Mouse (Mus musculus) hindbrain, embryonic 12.5 days (tissue): ENCODE measurements around the gene Nck2. TPM values are rescaled to one million over a fixed set of nuclear protein-coding genes. Genes with fewer than 3 reads are reported as not detected.
"Not testable (repeated sequence)": the region's sequence is repeated elsewhere in the genome, so short reads cannot be mapped to it uniquely, and the experiment has no call there.

Experiments
- ATAC-seq: fragments of 200-750 bp; cut with Nextera tagmentation; 2 replicates; pipeline ENCODE4 v1.8.0; 2017; ENCODE audit warnings: moderate TSS enrichment; ENCODE audit not compliant: low FRiP score
- H3K27ac ChIP-seq: fragments of 300-500 bp; sonication (generic); 2 replicates; pipeline ENCODE4 v1.5.1; 2016; ENCODE audit warnings: mild to moderate bottlenecking
- H3K27me3 ChIP-seq: fragments of 300-500 bp; sonication (generic); 2 replicates; pipeline ENCODE4 v1.6.1; 2016; ENCODE audit warnings: mild to moderate bottlenecking
- H3K36me3 ChIP-seq: fragments of 300-500 bp; sonication (generic); 2 replicates; pipeline ENCODE4 v1.6.1; 2016; ENCODE audit warnings: mild to moderate bottlenecking
- H3K4me1 ChIP-seq: fragments of 300-500 bp; sonication (generic); 2 replicates; pipeline ENCODE4 v1.6.1; 2016
- H3K4me2 ChIP-seq: fragments of 300-500 bp; sonication (generic); replicated peaks from 2 replicates; pipeline ENCODE4 v1.6.1; 2016; ENCODE audit warnings: mild to moderate bottlenecking
- H3K4me3 ChIP-seq: fragments of 300-500 bp; sonication (generic); 2 replicates; pipeline ENCODE4 v1.5.1; 2016; ENCODE audit warnings: mild to moderate bottlenecking
- H3K9ac ChIP-seq: fragments of 300-500 bp; sonication (generic); 2 replicates; pipeline ENCODE4 v1.6.1; 2016; ENCODE audit warnings: mild to moderate bottlenecking, moderate library complexity
- H3K9me3 ChIP-seq: fragments of 300-500 bp; sonication (generic); replicated peaks from 2 replicates; pipeline ENCODE4 v1.6.1; 2016; ENCODE audit warnings: mild to moderate bottlenecking
- WGBS: fragments of 180-500 bp; shearing (Covaris S2); methylation state at CpG from one replicate; pipeline ENCODE4 v1.1.7; 2016; 5-methylcytosine and 5-hydroxymethylcytosine counted together
- polyA plus RNA-seq: library from polyadenylated mRNA; unstranded; fragments of >200 nt; fragmentation: Nextera tagmentation; extraction: Ambion mirVana; gene quantifications from 2 replicates; pipeline ENCODE4 v1.2.1, GENCODE M21; 2016

The Nck2 gene
- polyA plus RNA-seq, 1 experiment from 2014 or later, result 54.4 TPM

DNA sequence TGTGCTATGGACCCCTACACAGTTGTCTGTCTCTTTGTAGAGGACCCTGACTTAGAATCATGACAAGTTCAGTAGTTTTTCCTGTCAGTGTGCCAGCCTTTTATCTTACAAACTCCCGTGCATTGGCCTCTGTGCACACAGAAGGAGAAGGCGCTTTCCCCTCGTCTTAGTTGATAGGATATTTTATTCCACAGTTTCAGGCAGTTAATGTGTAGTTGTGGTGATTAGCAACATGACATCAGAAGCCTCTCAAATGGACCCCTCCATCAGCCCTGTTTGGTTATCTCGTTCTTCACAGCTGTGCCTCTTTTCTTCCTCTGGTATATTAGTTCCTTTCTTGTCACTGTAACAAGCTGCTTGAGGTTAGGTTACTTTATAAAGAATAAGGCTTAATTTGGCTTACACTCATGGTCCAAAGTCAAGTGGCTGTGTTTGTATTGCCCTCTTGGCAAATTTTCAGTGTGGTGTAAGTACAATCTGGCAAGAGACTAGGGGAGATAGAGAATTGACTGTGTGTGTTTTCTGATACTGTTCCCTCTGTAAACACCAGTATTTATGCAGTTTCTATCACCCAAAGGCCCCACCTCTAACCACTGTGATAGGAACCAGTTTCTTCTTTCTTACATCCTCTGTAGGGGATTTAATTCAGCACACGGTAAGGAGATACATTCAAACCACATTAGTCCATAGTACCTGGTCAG, 89.8 kb downstream of the Nck2 start:
- WGBS, result 92% methylated on average over 5 of the region's 5 CpGs
- Histone ChIP-seq H3K9ac (no peak overlapping the region), H3K4me1 (peaks cover 6% of the 10 kb centered on the region; the same call in 1 of the 2 replicates), H3K27me3 (no peaks in the 10 kb centered on the region), H3K4me3 (no peak overlapping the region), H3K4me2 (no peak overlapping the region), H3K27ac (no peak overlapping the region), H3K36me3 (peaks cover 9% of the 10 kb centered on the region), H3K9me3 (no peaks in the 10 kb centered on the region)
- ATAC-seq, result no peak

DNA sequence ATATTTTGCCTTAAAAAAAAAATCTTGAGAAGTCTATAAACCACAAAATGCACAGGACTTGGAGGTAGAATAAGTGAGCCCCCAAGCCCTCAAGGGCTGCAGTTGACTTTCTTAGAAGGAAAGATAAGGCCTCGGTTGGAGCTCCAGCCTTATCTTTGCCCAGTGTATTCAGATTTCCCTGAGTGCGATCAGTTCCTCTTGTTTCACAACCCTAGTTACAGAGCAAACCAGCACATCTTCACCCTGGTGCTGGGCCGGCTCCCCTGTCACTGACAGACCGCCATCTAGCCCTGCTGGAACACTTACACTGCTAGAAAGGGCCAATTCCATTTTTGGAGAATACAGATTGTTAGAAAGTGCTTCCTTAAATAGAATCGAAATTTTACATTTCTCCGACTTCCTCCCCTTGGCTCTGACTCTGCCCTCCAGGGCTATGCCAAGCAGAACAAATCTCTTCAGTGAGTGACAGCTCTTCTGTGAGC, 91.2 kb downstream of the Nck2 start:
- H3K36me3 ChIP-seq, result peaks cover 9% of the 10 kb centered on the region
- no peak overlapping the region for H3K27ac ChIP-seq
- H3K4me2 ChIP-seq, result no peak overlapping the region
- H3K27me3 ChIP-seq, result no peaks in the 10 kb centered on the region
- no peak overlapping the region for H3K9ac ChIP-seq
- no peak for ATAC-seq
- H3K4me1 ChIP-seq, result peaks cover 2% of the 10 kb centered on the region; the same call in 1 of the 2 replicates
- WGBS, result 91% methylated on average over 6 of the region's 6 CpGs
- no peaks in the 10 kb centered on the region for H3K9me3 ChIP-seq
- H3K4me3 ChIP-seq, result no peak overlapping the region

- Histone ChIP-seq H3K27ac (no peak overlapping the region), H3K9me3 (no peaks in the 10 kb centered on the region), H3K4me1 (peaks cover 2% of the 10 kb centered on the region; the same call in 1 of the 2 replicates), H3K27me3 (no peaks in the 10 kb centered on the region), H3K9ac (no peak overlapping the region), H3K4me2 (no peak overlapping the region), H3K36me3 (peaks cover 9% of the 10 kb centered on the region), H3K4me3 (no peak overlapping the region)
- ATAC-seq, result no peak
- 97% methylated on average over 2 of the region's 2 CpGs for WGBS
These were observed 91.9 kb downstream of the Nck2 start for GRCm38 (mm10) chr1:43536266-43536665.

- no peak overlapping the region for H3K27ac ChIP-seq
- no peak for ATAC-seq
- no peak overlapping the region for H3K4me3 ChIP-seq
- no peak overlapping the region for H3K4me2 ChIP-seq
- H3K27me3 ChIP-seq, result no peaks in the 10 kb centered on the region
- peaks cover 9% of the 10 kb centered on the region for H3K36me3 ChIP-seq
- no peaks in the 10 kb centered on the region for H3K9me3 ChIP-seq
- WGBS, result 94% methylated on average over 3 of the region's 3 CpGs
- H3K9ac ChIP-seq, result no peak overlapping the region
- H3K4me1 ChIP-seq, result peaks cover 2% of the 10 kb centered on the region; the same call in 1 of the 2 replicates
These were observed 92.6 kb downstream of the Nck2 start for GRCm38 (mm10) chr1:43537021-43537420.

- Histone ChIP-seq H3K27ac (no peak overlapping the region), H3K4me3 (no peak overlapping the region), H3K4me2 (no peak overlapping the region), H3K9ac (no peak overlapping the region), H3K4me1 (peaks cover 7% of the 10 kb centered on the region), H3K27me3 (no peaks in the 10 kb centered on the region), H3K9me3 (no peaks in the 10 kb centered on the region), H3K36me3 (peaks cover 9% of the 10 kb centered on the region)
- ATAC-seq, result no peak
These were observed 93.1 kb downstream of the Nck2 start for GRCm38 (mm10) chr1:43537496-43537895.

DNA sequence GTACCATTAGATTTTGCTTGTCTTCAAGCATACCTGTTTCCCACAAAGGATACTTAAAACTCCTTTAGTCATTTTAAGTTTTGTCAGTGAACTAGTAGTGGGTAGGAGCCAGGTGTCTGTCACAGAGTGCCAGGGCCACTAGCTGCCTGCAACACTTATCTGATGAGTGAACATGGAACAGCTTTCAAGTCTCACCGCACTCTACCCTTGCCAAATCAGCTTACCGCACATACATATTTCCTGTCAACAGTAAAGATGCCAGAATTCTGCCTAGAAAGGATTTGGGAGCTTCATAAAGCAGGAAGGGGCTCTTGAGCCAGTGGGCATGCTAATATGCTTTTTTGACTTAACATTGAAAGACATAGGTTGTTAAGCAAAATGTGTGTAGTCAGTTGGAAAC, 94.3 kb downstream of the Nck2 start:
- H3K27me3 ChIP-seq, result no peaks in the 10 kb centered on the region
- H3K9ac ChIP-seq, result no peak overlapping the region
- no peak for ATAC-seq
- H3K4me1 ChIP-seq, result peaks cover 11% of the 10 kb centered on the region
- no peak overlapping the region for H3K27ac ChIP-seq
- no peak overlapping the region for H3K4me3 ChIP-seq
- no peak overlapping the region for H3K4me2 ChIP-seq
- H3K9me3 ChIP-seq, result no peaks in the 10 kb centered on the region
- WGBS, result 95% methylated on average over 2 of the region's 2 CpGs
- peaks cover 9% of the 10 kb centered on the region for H3K36me3 ChIP-seq

DNA sequence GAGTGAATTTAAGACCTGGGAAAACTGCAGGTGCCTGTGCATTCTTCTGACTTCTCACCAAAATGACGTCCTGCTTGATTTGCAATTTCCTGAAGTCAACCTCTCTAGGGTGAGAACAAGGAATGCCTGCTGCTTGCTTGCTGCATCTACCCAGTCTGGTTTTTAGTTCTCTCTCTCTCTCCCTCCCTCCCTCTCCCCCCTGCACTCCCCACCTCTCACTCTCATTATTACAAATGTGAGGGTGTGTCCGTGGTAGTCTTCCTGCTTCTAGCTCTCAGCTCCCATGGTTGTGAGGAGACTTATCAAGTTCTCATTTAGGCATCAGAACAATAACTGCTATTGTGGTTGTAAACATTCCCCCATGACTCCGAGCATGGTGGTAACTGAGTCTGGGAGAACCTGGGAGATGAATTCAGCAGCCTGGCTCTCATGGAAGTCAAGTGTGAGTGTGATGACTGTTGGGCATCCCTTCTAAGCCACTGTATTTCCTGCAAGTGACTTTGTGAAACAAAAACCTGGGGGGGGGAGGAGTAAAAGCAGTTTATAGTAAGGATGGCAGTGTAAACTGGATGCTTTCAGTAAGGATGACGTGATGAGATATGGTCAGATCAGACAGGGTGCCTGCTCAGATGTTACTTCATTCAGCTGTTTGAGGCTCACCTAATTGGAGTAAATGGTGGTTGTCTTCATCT, 95.5 kb downstream of the Nck2 start:
- no peak for ATAC-seq
- Histone ChIP-seq H3K36me3 (0 out of 2 replicates have a peak, but pooled peaks cover 3% of the 10 kb centered on the region), H3K4me2 (no peak overlapping the region), H3K27me3 (no peaks in the 10 kb centered on the region), H3K27ac (no peak overlapping the region), H3K9ac (no peak overlapping the region), H3K9me3 (no peaks in the 10 kb centered on the region), H3K4me1 (peaks cover 11% of the 10 kb centered on the region), H3K4me3 (no peak overlapping the region)
- 77% methylated on average over 4 of the region's 4 CpGs for WGBS

DNA sequence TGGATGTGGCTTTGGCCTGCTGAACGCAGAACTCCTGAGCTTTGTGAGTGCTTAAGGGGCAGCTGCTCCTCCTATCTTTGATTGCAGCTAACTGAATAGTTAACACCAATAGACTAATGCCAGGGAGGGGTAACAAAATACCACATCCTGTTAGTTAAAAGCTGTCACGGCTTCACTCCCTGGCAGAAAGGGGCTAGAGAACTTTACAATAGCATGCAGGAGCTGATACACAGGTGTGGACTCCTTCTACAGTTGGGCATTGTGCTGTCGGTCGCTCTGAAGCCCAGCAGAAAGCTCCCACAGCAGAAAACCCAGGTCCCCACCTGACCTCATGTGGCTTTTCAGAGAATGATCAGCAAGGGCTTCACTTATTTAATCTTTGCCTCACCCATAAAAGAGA, 98.0 kb downstream of the Nck2 start:
- no peaks in the 10 kb centered on the region for H3K27me3 ChIP-seq
- ATAC-seq, result no peak
- no peaks in the 10 kb centered on the region for H3K9me3 ChIP-seq
- 71% methylated on average over 4 of the region's 4 CpGs for WGBS
- no peak overlapping the region for H3K4me2 ChIP-seq
- H3K36me3 ChIP-seq, result 0 out of 2 replicates have a peak, but pooled peaks cover 4% of the 10 kb centered on the region
- no peak overlapping the region for H3K27ac ChIP-seq
- peaks cover 14% of the 10 kb centered on the region for H3K4me1 ChIP-seq
- no peak overlapping the region for H3K4me3 ChIP-seq
- no peak overlapping the region for H3K9ac ChIP-seq

DNA sequence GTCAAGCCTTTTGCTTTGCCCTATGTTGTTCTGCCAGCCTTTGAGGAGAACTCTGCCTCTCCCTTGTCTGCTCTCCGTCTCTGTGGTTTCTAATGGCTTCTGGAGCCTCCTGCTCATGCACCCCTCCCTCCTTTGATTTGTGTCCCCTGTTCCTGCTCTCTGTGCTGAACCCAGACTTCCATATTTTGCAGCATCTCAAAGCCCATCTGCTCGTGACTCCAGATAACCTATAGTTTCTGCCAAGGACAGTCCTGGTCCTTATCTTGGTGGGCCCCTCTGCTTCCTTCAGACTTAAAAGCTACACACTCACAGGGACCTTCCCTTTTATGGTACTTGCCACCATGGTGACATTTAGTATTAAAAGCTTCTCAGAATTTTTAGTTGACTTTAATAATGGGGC, 103.3 kb downstream of the Nck2 start:
- 84% methylated on average over 2 of the region's 2 CpGs for WGBS
- no peak for ATAC-seq
- Histone ChIP-seq H3K4me2 (no peak overlapping the region), H3K27ac (no peak overlapping the region), H3K4me1 (peaks cover 19% of the 10 kb centered on the region), H3K9ac (no peak overlapping the region), H3K9me3 (no peaks in the 10 kb centered on the region), H3K4me3 (no peak overlapping the region), H3K27me3 (no peaks in the 10 kb centered on the region), H3K36me3 (0 out of 2 replicates have a peak, but pooled peaks cover 4% of the 10 kb centered on the region)

DNA sequence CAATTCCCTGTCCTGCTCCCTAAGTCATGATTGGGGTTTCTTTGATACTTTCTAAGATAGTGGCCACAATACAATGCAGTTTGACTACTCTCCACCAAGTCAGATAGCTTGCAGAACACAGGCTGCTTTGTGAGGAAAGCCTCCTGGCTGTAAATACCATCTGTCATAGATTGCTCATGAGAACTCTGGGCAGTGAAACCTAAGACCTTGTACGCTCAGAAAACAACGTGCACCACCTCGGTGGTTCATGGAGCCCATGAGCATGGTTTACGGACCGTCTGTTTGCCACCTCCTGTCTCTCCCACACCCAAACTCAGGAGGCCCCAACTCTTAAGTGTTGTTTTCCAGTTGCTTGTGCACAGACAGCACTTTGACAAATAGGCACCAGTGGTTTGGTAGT, 104.4 kb downstream of the Nck2 start:
- Histone ChIP-seq H3K4me3 (no peak overlapping the region), H3K9me3 (no peaks in the 10 kb centered on the region), H3K27me3 (no peaks in the 10 kb centered on the region), H3K4me2 (no peak overlapping the region), H3K27ac (0 out of 2 replicates have a peak overlapping the region, but pooled peaks have one; percentile 0), H3K4me1 (peaks cover 16% of the 10 kb centered on the region), H3K9ac (no peak overlapping the region), H3K36me3 (peaks cover 6% of the 10 kb centered on the region; the same call in 1 of the 2 replicates)
- no peak for ATAC-seq
- 66% methylated on average over 5 of the region's 5 CpGs for WGBS

- H3K27me3 ChIP-seq, result no peaks in the 10 kb centered on the region
- no peak overlapping the region for H3K4me2 ChIP-seq
- ATAC-seq, result no peak
- no peak overlapping the region for H3K4me3 ChIP-seq
- no peak overlapping the region for H3K9ac ChIP-seq
- no peaks in the 10 kb centered on the region for H3K9me3 ChIP-seq
- peaks cover 17% of the 10 kb centered on the region; the same call in 1 of the 2 replicates for H3K36me3 ChIP-seq
- no peak overlapping the region for H3K27ac ChIP-seq
- WGBS, result 79% methylated on average over 3 of the region's 3 CpGs
- H3K4me1 ChIP-seq, result peaks cover 24% of the 10 kb centered on the region
These were observed 106.1 kb downstream of the Nck2 start for GRCm38 (mm10) chr1:43550525-43550924.

DNA sequence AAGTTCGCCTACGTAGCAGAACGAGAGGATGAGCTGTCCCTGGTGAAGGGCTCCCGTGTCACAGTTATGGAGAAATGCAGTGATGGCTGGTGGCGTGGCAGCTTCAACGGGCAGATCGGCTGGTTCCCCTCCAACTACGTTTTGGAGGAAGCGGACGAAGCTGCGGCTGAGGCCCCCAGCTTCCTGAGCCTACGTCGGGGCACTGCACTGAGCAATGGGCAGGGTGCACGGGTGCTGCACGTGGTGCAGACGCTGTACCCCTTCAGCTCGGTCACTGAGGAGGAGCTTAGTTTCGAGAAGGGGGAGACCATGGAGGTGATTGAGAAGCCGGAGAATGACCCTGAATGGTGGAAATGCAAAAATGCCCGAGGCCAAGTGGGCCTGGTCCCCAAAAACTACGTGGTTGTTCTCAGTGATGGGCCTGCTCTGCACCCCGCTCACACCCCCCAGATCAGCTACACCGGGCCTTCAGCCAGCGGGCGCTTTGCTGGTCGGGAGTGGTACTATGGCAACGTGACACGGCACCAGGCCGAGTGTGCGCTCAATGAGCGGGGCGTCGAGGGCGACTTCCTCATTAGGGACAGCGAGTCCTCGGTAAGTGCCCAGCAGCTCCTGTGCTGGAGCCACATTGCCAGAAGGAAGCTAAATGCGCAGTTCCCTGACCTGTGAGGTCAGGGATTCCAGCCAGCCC, 109.8 kb downstream of the Nck2 start:
- not testable (repeated sequence) for H3K4me3 ChIP-seq, ATAC-seq, H3K27ac ChIP-seq, H3K9me3 ChIP-seq, H3K27me3 ChIP-seq, H3K9ac ChIP-seq, H3K4me2 ChIP-seq
- peaks cover 25% of the 10 kb centered on the region for H3K4me1 ChIP-seq
- WGBS, result 94% methylated on average over 37 of the region's 37 CpGs
- H3K36me3 ChIP-seq, result peaks cover 14% of the 10 kb centered on the region; the same call in 1 of the 2 replicates
